Mouse (Mus musculus) cortical plate, adult 2 months (tissue): Measurements from ENCODE around the gene Pdzk1ip1.

ENCODE experiments used
- CTCF ChIP-seq: fragments of 200-500 bp; IDR thresholded peaks from 2 replicates; pipeline ENCODE4 v1.5.1; 2011; ENCODE audit warnings: mild to moderate bottlenecking, control low read depth, low read length; ENCODE audit not compliant: insufficient read depth; ENCODE audit errors: extremely low read depth
- POLR2A ChIP-seq: fragments of 200-500 bp; IDR thresholded peaks from 2 replicates; pipeline ENCODE4 v1.6.1; 2011; ENCODE audit warnings: mild to moderate bottlenecking, low read length, control low read depth; ENCODE audit not compliant: insufficient read depth; ENCODE audit errors: extremely low read depth

DNA sequence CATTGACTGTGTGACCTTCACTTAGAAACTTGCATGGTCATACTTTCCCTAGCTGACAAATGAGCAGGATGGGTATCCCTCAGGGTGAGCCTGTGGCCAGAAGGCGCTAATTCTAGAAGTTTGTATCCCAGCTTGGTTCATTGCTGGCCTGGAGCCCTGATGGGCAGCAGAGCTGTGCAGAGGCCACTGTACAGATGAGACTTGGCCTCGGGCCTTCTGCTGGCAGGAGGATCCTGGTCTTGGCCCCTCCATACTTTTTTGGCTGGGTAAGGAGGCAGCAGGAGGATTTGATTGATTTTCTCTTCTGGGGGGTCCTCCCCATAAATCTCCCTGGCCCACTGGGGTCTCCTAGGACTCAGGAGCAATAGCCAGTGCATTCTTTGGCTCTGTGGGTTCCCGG is 5.5 kb upstream of the Pdzk1ip1 start:
- no peak for TF ChIP-seq CTCF
- no peak for TF ChIP-seq POLR2A
